Mouse (Mus musculus) midbrain, embryonic 12.5 days (tissue): ENCODE results near the gene C130050O18Rik. TPM values are rescaled to one million over a fixed set of nuclear protein-coding genes. Genes with fewer than 3 reads are reported as not detected.

ENCODE experiments used
- ATAC-seq: fragments of 200-750 bp; cut with Nextera tagmentation; 2 replicates; pipeline ENCODE4 v1.8.0; 2017; ENCODE audit warnings: low read depth, moderate TSS enrichment, moderate library complexity; ENCODE audit not compliant: low FRiP score
- H3K27ac ChIP-seq: fragments of 300-500 bp; sonication (generic); replicated peaks from 2 replicates; pipeline ENCODE4 v1.5.1; 2016; ENCODE audit warnings: mild to moderate bottlenecking
- H3K27me3 ChIP-seq: fragments of 300-500 bp; sonication (generic); 2 replicates; pipeline ENCODE4 v1.6.1; 2016; ENCODE audit warnings: mild to moderate bottlenecking
- H3K36me3 ChIP-seq: fragments of 300-500 bp; sonication (generic); 2 replicates; pipeline ENCODE4 v1.6.1; 2016
- H3K4me1 ChIP-seq: fragments of 300-500 bp; sonication (generic); 2 replicates; pipeline ENCODE4 v1.6.1; 2016
- H3K4me2 ChIP-seq: fragments of 300-500 bp; sonication (generic); replicated peaks from 2 replicates; pipeline ENCODE4 v1.6.1; 2016; ENCODE audit warnings: mild to moderate bottlenecking, moderate library complexity
- H3K4me3 ChIP-seq: fragments of 300-500 bp; sonication (generic); 2 replicates; pipeline ENCODE4 v1.5.1; 2016; ENCODE audit warnings: mild to moderate bottlenecking
- H3K9ac ChIP-seq: fragments of 300-500 bp; sonication (generic); replicated peaks from 2 replicates; pipeline ENCODE4 v1.6.1; 2016; ENCODE audit warnings: mild to moderate bottlenecking, moderate library complexity
- H3K9me3 ChIP-seq: fragments of 300-500 bp; sonication (generic); 2 replicates; pipeline ENCODE4 v1.6.1; 2016; ENCODE audit warnings: mild to moderate bottlenecking
- WGBS: fragments of 180-500 bp; shearing (Covaris S2); methylation state at CpG from one replicate; pipeline ENCODE4 v1.1.7; 2016; 5-methylcytosine and 5-hydroxymethylcytosine counted together
- microRNA counts: library from miRNA; unstranded; fragments of <30 nt; microRNA quantifications from one replicate; lab custom pipeline; 2017
- microRNA-seq: library from miRNA; unstranded; fragments of <30 nt; microRNA quantifications from one replicate; pipeline ENCODE4, GENCODE M21; 2017
- polyA plus RNA-seq: library from polyadenylated mRNA; unstranded; fragments of >200 nt; fragmentation: Nextera tagmentation; extraction: Ambion mirVana; gene quantifications from 2 replicates; pipeline ENCODE4 v1.2.1, GENCODE M21; 2016

Gene C130050O18Rik
- polyA plus RNA-seq, 1 experiment from 2014 or later: 0.36 TPM

GRCm38 (mm10) chr5:139455166-139455565 is 50.1 kb downstream of the C130050O18Rik start:
- Histone ChIP-seq H3K4me3 (no peak overlapping the region), H3K4me2 (no peak overlapping the region), H3K36me3 (peaks cover 7% of the 10 kb centered on the region; the same call in 1 of the 2 replicates), H3K4me1 (peaks cover 14% of the 10 kb centered on the region), H3K9ac (no peak overlapping the region), H3K9me3 (no peaks in the 10 kb centered on the region), H3K27me3 (no peaks in the 10 kb centered on the region), H3K27ac (no peak overlapping the region)
- no peak for ATAC-seq
- 95% methylated on average over 12 of the region's 12 CpGs for WGBS

GRCm38 (mm10) chr5:139457241-139457640 is 52.2 kb downstream of the C130050O18Rik start:
- no peaks in the 10 kb centered on the region for H3K9me3 ChIP-seq
- WGBS: 84% methylated on average over 8 of the region's 8 CpGs
- H3K4me2 ChIP-seq: no peak overlapping the region
- ATAC-seq: no peak
- H3K36me3 ChIP-seq: peaks cover 7% of the 10 kb centered on the region; the same call in 1 of the 2 replicates
- H3K9ac ChIP-seq: no peak overlapping the region
- no peak overlapping the region for H3K27ac ChIP-seq
- 0 out of 2 replicates have a peak, but pooled peaks cover 2% of the 10 kb centered on the region for H3K27me3 ChIP-seq
- H3K4me3 ChIP-seq: no peak overlapping the region
- peaks cover 17% of the 10 kb centered on the region for H3K4me1 ChIP-seq

GRCm38 (mm10) chr5:139459938-139460337 is 54.9 kb downstream of the C130050O18Rik start:
- WGBS: 12% methylated on average over 10 of the region's 10 CpGs
- Histone ChIP-seq H3K9me3 (no peaks in the 10 kb centered on the region), H3K9ac (peak overlapping the region; percentile 65), H3K27me3 (0 out of 2 replicates have a peak, but pooled peaks cover 4% of the 10 kb centered on the region), H3K36me3 (no peaks in the 10 kb centered on the region; the same call in 1 of the 2 replicates), H3K4me2 (peak overlapping the region; percentile 84), H3K4me1 (peaks cover 17% of the 10 kb centered on the region), H3K27ac (no peak overlapping the region), H3K4me3 (peak overlapping the region; percentile 74)
- ATAC-seq: 0 out of 2 replicates have a peak, but pooled peaks have one; percentile 47

- 5% methylated on average over 42 of the region's 42 CpGs for WGBS
- Histone ChIP-seq H3K36me3 (no peaks in the 10 kb centered on the region), H3K9ac (peak within 1 kb of the TSS; percentile 65), H3K27me3 (0 out of 2 replicates have a peak, but pooled peaks cover 4% of the 10 kb centered on the region), H3K4me1 (peaks cover 17% of the 10 kb centered on the region), H3K4me3 (peak within 1 kb of the TSS; percentile 74), H3K4me2 (peak within 1 kb of the TSS; percentile 84), H3K27ac (no peak within 1 kb of the TSS), H3K9me3 (no peaks in the 10 kb centered on the region)
- ATAC-seq: peak; percentile 99
These were observed 55.4 kb downstream of the C130050O18Rik start, which contains the start of gene 3110082I17Rik for GRCm38 (mm10) chr5:139460384-139461067. TSS of gene 3110082I17Rik (minus strand) at chr5:139460527.

- Histone ChIP-seq H3K36me3 (no peaks in the 10 kb centered on the region), H3K4me3 (no peak overlapping the region), H3K9ac (no peak overlapping the region), H3K9me3 (no peaks in the 10 kb centered on the region), H3K27ac (no peak overlapping the region), H3K4me2 (no peak overlapping the region), H3K27me3 (peaks cover 4% of the 10 kb centered on the region; the same call in 1 of the 2 replicates), H3K4me1 (peaks cover 6% of the 10 kb centered on the region)
- WGBS: 76% methylated on average over 4 of the region's 4 CpGs
- no peak for ATAC-seq
These were observed 59.8 kb downstream of the C130050O18Rik start for GRCm38 (mm10) chr5:139464874-139465273.

MicroRNA genes within 50 kb of the gene (microRNA counts, 519-probe panel; counts per million panel counts)
- microRNA mmu-miR-339-3p (lab: Ali Mortazavi, UCI) (not detected), microRNA mmu-miR-339-5p (lab: Ali Mortazavi, UCI) (not detected)

Small RNA genes within 50 kb of the gene (microRNA-seq; reads per million reads assigned to microRNA genes)
- 530 reads per million, percentile 71 among the genes with 10 or more reads in this experiment for gene Mir339

Other genes with a start within 250 kb of the C130050O18Rik start
- 48.1 and 53.1 TPM in 2 replicates for gene Sun1, start 204.6 kb upstream of the C130050O18Rik start, polyA plus RNA-seq
- gene Get4, start 153.0 kb upstream of the C130050O18Rik start, polyA plus RNA-seq: 130 and 132 TPM in 2 replicates
- 4.5 and 4.7 TPM in 2 replicates for gene Adap1, start 79.7 kb upstream of the C130050O18Rik start, polyA plus RNA-seq
- 121 and 125 TPM in 2 replicates for gene Cox19, start 53.9 kb upstream of the C130050O18Rik start, polyA plus RNA-seq
- 0.20 and 0.64 TPM in 2 replicates for gene Cyp2w1, start 52.7 kb upstream of the C130050O18Rik start, polyA plus RNA-seq
- 1.8 and 2.6 TPM in 2 replicates for gene Gpr146, start 27.6 kb upstream of the C130050O18Rik start, polyA plus RNA-seq
- 2.3 and 3.7 TPM in 2 replicates for gene Gper1, start 17.9 kb downstream of the C130050O18Rik start, polyA plus RNA-seq
- 27.5 and 29.3 TPM in 2 replicates for gene 3110082I17Rik, start 55.2 kb downstream of the C130050O18Rik start, polyA plus RNA-seq
- gene Zfand2a, start 79.3 kb downstream of the C130050O18Rik start, polyA plus RNA-seq: 11.5 and 13.1 TPM in 2 replicates
- gene Uncx, start 138.2 kb downstream of the C130050O18Rik start, polyA plus RNA-seq: 84.9 and 90.8 TPM in 2 replicates